Mouse (Mus musculus): ENCODE results near the gene Col6a2. TPM values are rescaled to one million over a fixed set of nuclear protein-coding genes. Genes with fewer than 3 reads are reported as not detected.

Gene Col6a2
- not detected for polyA plus RNA-seq (2017; shearing (Covaris generic))

DNA sequence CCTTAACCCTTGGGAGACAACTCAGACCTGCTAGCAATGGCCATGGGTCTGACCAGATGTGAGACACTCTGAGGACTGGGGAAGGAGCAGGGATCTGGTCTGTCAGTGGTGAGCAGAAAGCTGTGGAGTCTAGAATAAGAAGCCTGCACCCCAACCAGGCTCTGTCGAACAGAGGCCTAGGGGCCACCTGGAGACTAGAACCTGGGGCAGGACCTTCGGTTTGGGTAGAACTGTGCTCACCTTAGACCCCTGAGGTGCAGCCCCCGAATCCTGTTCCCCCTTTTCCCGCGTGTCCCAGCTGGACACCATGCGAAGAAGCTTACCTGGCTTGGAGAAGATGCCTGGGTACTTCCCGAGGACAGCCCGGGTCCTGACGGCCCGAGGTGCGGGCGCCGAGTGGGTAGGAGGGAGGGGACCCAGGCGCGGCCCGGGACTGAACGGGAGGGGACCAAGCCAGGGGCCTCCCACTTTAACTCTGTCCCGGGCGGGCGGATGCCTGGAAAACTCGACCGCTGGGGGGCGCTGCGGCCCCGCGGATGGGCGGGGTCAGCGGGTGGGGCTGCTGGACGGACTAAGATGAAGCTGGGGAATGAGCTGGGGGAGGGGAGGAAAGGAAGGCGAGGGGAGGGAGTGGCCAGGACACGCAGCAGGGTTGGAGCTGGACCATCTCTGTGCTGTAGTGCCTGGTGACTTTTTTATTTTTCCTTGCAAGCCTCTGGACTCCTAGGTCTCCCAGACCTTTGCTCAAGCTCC is at the start of gene Col6a2:
Gene Col6a2 (minus strand): TSS at position 703 of the 753 bp plus-strand sequence.

DNA sequence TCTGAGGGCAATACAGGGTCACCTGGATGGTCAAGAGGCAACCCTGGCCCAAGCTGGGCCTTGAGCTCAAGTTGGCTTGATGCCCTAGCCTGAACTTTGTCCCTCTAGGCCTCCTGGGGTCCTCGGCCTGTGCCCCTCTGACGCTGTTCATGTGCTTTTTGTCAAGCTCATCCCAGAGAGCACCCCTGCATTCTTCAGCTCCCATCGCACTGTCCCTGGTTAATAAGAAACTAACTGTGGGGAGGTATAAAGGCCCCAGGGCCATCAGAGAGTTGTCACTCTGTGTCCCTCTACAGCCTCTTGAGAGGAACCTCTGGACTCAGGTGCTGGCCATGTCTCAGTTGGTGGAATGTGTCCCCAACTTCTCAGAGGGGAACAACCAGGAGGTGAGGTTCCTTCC is 48.1 kb downstream of the Col6a2 start, which contains the start of gene Ftcd:
Gene Ftcd (plus strand): TSS at position 275 of the 400 bp plus-strand sequence.

DNA sequence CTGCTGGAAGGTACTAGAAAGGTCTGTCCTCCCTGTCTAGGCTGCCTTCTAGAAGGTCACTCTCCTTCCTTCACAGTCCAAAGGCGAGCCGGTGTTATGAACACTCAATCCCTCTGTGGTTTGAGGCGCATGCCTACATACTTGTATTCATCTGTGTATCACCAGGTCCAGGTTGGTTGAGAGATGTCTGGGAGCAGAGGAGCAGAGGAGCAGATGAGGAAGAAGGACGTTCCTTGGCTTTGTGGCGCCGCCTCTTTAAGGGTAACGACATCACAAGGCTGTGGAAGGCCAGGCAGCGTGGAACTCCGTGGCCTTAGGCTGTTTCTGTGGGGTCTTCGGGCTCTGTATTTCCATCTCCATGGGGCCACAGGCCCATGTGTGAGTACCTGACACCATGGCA is 61.5 kb downstream of the Col6a2 start, which contains the start of gene Spatc1l:
Gene Spatc1l (plus strand): TSS at position 301 of the 400 bp plus-strand sequence.

Other genes with a start within 250 kb of the Col6a2 start
- 18.6 TPM for gene AC141477.1, start 183.2 kb downstream of the Col6a2 start, polyA plus RNA-seq (2017; shearing (Covaris generic))
- 23.1 TPM for gene Pcnt, start 180.8 kb downstream of the Col6a2 start, polyA plus RNA-seq (2017; shearing (Covaris generic))
- gene 2610028H24Rik, start 174.5 kb downstream of the Col6a2 start, polyA plus RNA-seq (2017; shearing (Covaris generic)), result not detected
- gene Mcm3ap, start 154.7 kb downstream of the Col6a2 start, polyA plus RNA-seq (2017; shearing (Covaris generic)), result 43.9 TPM
- gene Ybey, start 154.5 kb downstream of the Col6a2 start, polyA plus RNA-seq (2017; shearing (Covaris generic)), result 2.2 TPM
- 15.7 TPM for gene Lss, start 92.0 kb downstream of the Col6a2 start, polyA plus RNA-seq (2017; shearing (Covaris generic))
- gene Spatc1l, start 61.4 kb downstream of the Col6a2 start, polyA plus RNA-seq (2017; shearing (Covaris generic)), result not detected
- gene Ftcd, start 48.0 kb downstream of the Col6a2 start, polyA plus RNA-seq (2017; shearing (Covaris generic)), result not detected
- gene Col6a1, start 102.5 kb upstream of the Col6a2 start, polyA plus RNA-seq (2017; shearing (Covaris generic)), result not detected

Measured in effector memory CD4-positive, alpha-beta T cell, adult 7 months (primary cell).